Mouse (Mus musculus) lung, postnatal 0 days (tissue): Measurements from ENCODE around the gene Insl5.

Source experiments
- CTCF ChIP-seq: IDR thresholded peaks from 2 replicates; pipeline ENCODE4 v1.5.1; 2016; ENCODE audit warnings: antibody characterized with exemption, mild to moderate bottlenecking
- EP300 ChIP-seq: IDR thresholded peaks from 2 replicates; pipeline ENCODE4 v1.6.1; 2016; ENCODE audit warnings: antibody characterized with exemption, mild to moderate bottlenecking, control low read depth

- no peak for TF ChIP-seq CTCF
- no peak for TF ChIP-seq EP300
Observed at GRCm38 (mm10) chr4:103006266-103006665, 20.4 kb downstream of the Insl5 start.
